Mouse (Mus musculus) forebrain, embryonic 11.5 days (tissue): ENCODE measurements at regions not wholly inside any gene's neighbourhood (a gene's known extent, or its start where the extent isn't known, plus 50 kb on each side); places are given as distances from the start of the nearest gene placed in this dataset.
"Not testable (repeated sequence)": the region's sequence is repeated elsewhere in the genome, so short reads cannot be mapped to it uniquely, and the experiment has no call there.

ENCODE experiments used
- ATAC-seq: fragments of 200-750 bp; cut with Nextera tagmentation; replicated peaks from 2 replicates; pipeline ENCODE4 v1.8.0; 2017; ENCODE audit warnings: moderate TSS enrichment; ENCODE audit not compliant: low FRiP score
- DNase-seq: peaks from one replicate; pipeline ENCODE4 v3.0.0-alpha.2; 2017; ENCODE audit warnings: low spot score
- H3K27ac ChIP-seq: fragments of 300-500 bp; sonication (generic); 2 replicates; pipeline ENCODE4 v1.5.1; 2014; ENCODE audit warnings: low read depth, low read length
- H3K27me3 ChIP-seq: fragments of 300-500 bp; sonication (generic); 2 replicates; pipeline ENCODE4 v1.6.1; 2014; ENCODE audit warnings: mild to moderate bottlenecking, low read length, mixed read lengths; ENCODE audit not compliant: control insufficient read depth, insufficient read depth
- H3K36me3 ChIP-seq: fragments of 300-500 bp; sonication (generic); 2 replicates; pipeline ENCODE4 v1.6.1; 2014; ENCODE audit warnings: mild to moderate bottlenecking, low read length, moderate library complexity, mixed read lengths; ENCODE audit not compliant: control insufficient read depth, insufficient read depth
- H3K4me1 ChIP-seq: fragments of 300-500 bp; sonication (generic); replicated peaks from 2 replicates; pipeline ENCODE4 v1.6.1; 2014; ENCODE audit warnings: low read length, mixed read lengths; ENCODE audit not compliant: control insufficient read depth, insufficient read depth
- H3K4me2 ChIP-seq: fragments of 300-500 bp; sonication (generic); 2 replicates; pipeline ENCODE4 v1.6.1; 2014; ENCODE audit warnings: low read depth, mild to moderate bottlenecking, low read length, moderate library complexity, mixed read lengths; ENCODE audit not compliant: severe bottlenecking
- H3K4me3 ChIP-seq: fragments of 300-500 bp; sonication (generic); 2 replicates; pipeline ENCODE4 v1.5.1; 2014; ENCODE audit warnings: low read depth, low read length
- H3K9ac ChIP-seq: fragments of 300-500 bp; sonication (generic); 2 replicates; pipeline ENCODE4 v1.6.1; 2014; ENCODE audit warnings: low read length
- H3K9me3 ChIP-seq: fragments of 300-500 bp; sonication (generic); 2 replicates; pipeline ENCODE4 v1.6.1; 2016; ENCODE audit warnings: low read length, mixed read lengths; ENCODE audit not compliant: control insufficient read depth
- WGBS: fragments of 180-500 bp; shearing (Covaris S2); extraction: QIAGEN DNeasy Blood & Tissue Kit; methylation state at CpG from one replicate; pipeline ENCODE4 v1.1.7; 2014; 5-methylcytosine and 5-hydroxymethylcytosine counted together

DNA sequence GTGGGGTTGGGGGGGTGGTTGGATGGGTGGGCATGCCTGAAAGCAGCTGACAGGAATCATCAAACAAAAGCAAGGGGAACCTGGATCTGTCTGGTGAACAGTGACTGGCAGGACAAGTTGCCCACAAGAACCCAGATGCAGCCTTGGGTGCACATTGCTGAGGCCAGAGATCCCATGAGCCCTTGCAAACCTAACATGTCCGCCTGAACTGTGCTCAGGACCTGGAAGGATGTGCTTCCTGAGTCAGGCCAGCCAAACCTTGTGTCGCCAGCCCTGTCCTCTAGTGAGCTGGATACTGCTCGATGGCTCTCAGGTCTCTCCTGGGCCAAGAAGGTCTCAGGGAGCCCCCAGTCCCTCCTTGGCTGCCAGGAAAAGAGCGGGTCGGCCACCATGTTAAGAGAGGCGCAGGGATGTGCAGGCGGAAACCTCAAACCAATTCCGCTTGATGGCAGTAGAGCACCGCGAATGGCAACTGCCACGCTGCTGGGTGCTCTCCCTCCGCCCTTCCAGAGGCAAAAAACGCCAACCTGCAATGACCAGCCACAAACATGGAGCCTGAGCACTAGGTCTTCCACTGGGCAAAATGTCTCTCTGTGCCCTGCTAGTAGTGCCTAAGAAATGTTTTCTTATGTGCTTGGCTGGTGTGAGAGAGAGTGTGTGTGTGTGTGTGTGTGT, 140.2 kb downstream of the Pls3 start:
- DNase-seq: peak; percentile 49
- not testable (repeated sequence) for H3K27ac ChIP-seq, ATAC-seq, H3K4me3 ChIP-seq, H3K27me3 ChIP-seq, H3K4me1 ChIP-seq, H3K36me3 ChIP-seq, H3K4me2 ChIP-seq, H3K9ac ChIP-seq, H3K9me3 ChIP-seq
- WGBS: 58% methylated on average over 10 of the region's 13 CpGs

DNA sequence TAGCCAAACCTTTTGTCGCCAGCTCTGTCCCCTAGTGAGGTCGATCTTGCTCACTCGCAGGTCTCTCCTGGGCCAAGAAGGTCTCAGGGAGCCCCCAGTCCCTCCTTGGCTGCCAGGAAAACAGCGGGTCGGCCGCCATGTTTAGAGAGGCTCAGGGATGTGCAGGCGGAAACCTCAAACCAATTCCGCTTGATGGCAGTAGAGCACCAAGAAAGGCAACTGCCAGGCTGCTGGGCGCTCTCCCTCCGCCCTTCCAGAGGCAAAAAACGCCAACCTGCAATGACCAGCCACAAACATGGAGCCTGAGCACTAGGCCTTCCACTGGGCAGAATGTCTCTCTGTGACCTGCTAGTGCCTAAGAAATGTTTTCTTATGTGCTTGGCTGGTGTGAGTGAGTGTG, 141.3 kb downstream of the Pls3 start:
- H3K9me3 ChIP-seq, H3K9ac ChIP-seq, H3K4me1 ChIP-seq, H3K4me2 ChIP-seq, H3K27me3 ChIP-seq, H3K36me3 ChIP-seq, H3K27ac ChIP-seq, H3K4me3 ChIP-seq, ATAC-seq: not testable (repeated sequence)
- 66% methylated on average over 11 of the region's 11 CpGs for WGBS
- DNase-seq: peak; percentile 49

DNA sequence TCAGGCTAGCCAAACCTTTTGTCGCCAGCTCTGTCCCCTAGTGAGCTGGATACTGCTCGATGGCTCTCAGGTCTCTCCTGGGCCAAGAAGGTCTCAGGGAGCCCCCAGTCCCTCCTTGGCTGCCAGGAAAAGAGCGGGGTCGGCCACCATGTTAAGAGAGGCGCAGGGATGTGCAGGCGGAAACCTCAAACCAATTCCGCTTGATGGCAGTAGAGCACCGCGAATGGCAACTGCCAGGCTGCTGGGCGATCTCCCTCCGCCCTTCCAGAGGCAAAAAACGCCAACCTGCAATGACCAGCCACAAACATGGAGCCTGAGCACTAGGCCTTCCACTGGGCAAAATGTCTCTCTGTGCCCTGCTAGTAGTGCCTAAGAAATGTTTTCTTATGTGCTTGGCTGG, 145.2 kb downstream of the Pls3 start:
- H3K27ac ChIP-seq, H3K4me2 ChIP-seq, DNase-seq, H3K36me3 ChIP-seq, ATAC-seq, H3K9ac ChIP-seq, H3K4me1 ChIP-seq, H3K4me3 ChIP-seq, H3K9me3 ChIP-seq, H3K27me3 ChIP-seq: not testable (repeated sequence)
- WGBS: 68% methylated on average over 10 of the region's 12 CpGs

DNA sequence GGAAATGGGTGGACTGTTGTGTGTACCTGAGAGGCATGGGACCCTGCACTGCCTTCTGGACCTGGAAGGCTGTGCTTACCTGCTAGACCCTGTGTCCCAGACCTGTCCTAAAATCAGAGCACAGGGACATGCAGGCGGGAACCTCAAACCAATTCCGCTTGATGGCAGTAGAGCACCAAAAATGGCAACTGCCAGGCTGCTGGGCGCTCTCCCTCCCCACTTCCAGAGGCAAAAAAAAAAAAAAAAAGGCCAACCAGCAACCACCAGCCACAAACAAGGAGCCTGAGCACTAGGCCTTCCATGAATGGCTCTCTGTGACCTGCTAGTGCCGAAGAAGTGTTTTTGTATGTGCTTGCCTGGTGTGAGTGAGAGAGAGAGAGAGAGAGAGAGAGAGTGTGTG, 146.5 kb downstream of the Pls3 start:
- WGBS: 64% methylated on average over 3 of the region's 4 CpGs
- no peak overlapping the region for H3K9ac ChIP-seq
- DNase-seq: peak; percentile 51
- no peak overlapping the region for H3K4me3 ChIP-seq
- H3K27ac ChIP-seq: no peak overlapping the region
- H3K9me3 ChIP-seq: no peaks in the 10 kb centered on the region
- no peaks in the 10 kb centered on the region for H3K4me1 ChIP-seq
- ATAC-seq: no peak
- no peak overlapping the region for H3K4me2 ChIP-seq
- H3K36me3 ChIP-seq: no peaks in the 10 kb centered on the region
- no peaks in the 10 kb centered on the region for H3K27me3 ChIP-seq

DNA sequence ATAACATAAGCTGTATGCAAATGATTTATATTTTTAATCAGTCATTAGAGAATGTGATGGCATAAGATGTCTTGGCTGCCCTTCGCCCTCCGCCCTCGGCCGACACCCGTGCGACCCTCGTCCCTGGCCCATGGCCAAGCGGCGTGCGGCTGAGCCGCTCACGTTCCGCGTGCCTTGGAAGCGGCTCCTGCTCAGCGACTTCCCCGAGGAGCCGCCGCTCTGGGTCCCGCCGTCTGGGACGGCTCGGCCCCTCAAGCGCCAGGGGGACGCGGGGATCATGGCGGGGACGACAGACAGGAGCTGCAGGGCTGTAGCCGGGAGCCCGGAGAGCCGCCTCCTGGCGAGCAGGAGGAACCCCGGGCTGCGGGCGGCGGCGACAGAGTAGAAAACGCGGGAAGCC, 145.5 kb upstream of the Rab39b start:
- H3K4me3 ChIP-seq, H3K4me2 ChIP-seq, H3K27ac ChIP-seq, H3K9ac ChIP-seq, DNase-seq, H3K36me3 ChIP-seq, H3K9me3 ChIP-seq, H3K4me1 ChIP-seq, H3K27me3 ChIP-seq: not testable (repeated sequence)
- WGBS: 78% methylated on average over 22 of the region's 39 CpGs
- 0 out of 2 replicates have a peak, but pooled peaks have one; percentile 61 for ATAC-seq

DNA sequence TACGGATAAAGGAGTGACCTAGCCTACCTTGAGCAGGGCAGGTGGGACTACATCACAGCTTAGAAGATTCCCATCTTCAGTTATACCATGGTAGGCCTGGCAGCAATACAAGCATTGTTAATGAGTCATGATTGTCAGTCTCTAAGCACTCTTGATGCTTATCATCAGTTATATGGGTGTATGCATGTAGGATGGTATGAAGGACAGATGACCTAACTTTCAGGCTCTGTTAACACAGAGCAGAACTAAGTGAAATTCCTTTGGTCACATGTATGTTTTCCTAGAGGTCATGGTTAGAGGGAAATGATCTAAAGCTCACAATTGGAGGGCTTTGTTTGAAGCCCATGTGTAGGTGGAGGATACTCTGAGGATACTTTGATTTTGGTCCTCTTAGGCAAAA, 121.9 kb upstream of the Rab39b start:
- no peaks in the 10 kb centered on the region for H3K27me3 ChIP-seq
- 26% methylated on average over 1 of the region's 1 CpGs for WGBS
- DNase-seq: no peak
- no peak overlapping the region for H3K27ac ChIP-seq
- H3K9ac ChIP-seq: no peak overlapping the region
- H3K4me1 ChIP-seq: no peaks in the 10 kb centered on the region
- no peak overlapping the region for H3K4me3 ChIP-seq
- ATAC-seq: no peak
- no peak overlapping the region for H3K4me2 ChIP-seq
- H3K36me3 ChIP-seq: no peaks in the 10 kb centered on the region
- peaks cover 4% of the 10 kb centered on the region for H3K9me3 ChIP-seq

DNA sequence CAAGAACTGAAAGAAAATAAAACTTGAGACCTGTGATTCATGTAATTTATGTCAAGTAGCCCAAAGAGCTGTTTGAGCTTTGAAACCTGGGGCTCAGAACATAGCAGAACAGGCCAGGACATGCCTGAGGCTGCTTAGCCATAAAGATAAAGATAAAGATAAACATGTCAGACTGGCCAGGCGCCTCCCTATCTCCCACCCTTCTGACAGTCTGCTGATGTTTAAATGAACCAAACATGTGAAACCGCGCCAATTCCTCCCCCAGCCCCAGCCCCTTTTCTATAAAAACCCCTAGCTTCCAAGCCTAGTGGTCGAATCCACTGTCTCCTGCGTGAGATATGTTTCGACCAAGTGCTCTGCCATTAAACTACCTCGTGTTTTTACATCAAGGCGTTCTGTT, 97.2 kb upstream of the Rab39b start:
- not testable (repeated sequence) for H3K4me2 ChIP-seq, H3K4me1 ChIP-seq, H3K4me3 ChIP-seq, H3K9ac ChIP-seq, H3K27me3 ChIP-seq, H3K9me3 ChIP-seq, H3K36me3 ChIP-seq, H3K27ac ChIP-seq, DNase-seq, ATAC-seq
- WGBS: 91% methylated on average over 8 of the region's 8 CpGs

DNA sequence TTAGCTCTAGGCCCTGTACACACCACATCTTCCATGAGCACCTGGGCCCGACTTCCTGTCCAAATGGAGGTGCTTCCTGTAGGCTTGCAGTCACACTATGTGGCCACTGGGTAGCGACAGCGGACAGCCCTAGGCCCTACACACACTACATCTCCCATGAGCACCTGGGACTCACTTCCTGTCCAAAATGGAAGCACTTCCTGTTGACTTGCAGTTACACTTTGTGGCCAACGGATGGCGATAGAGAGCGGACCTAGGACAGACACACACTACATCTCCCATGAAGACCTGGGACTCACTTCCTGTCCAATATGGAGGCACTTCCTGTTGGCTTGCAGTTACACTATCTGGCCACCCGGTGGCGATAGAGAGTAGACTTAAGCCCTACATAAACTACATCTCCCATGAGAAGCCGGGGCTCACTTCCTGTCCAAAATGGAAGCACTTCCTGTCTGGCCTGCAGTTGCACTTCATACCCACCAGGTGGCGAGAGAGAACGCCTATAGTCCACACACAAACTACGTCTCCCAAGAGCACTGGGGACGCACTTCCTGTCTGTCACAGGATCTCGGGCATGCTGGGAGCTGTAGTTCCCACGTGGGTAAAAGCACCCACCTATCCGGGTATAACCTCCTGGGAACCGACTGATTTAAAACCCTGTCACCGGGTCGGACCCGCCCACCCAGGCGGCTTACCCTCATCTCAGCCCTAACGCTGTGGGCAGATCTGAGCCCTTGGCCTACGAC, 96.1 kb upstream of the Rab39b start:
- H3K9me3 ChIP-seq: no peaks in the 10 kb centered on the region
- H3K27me3 ChIP-seq: no peaks in the 10 kb centered on the region
- H3K4me1 ChIP-seq: no peaks in the 10 kb centered on the region
- H3K36me3 ChIP-seq: no peaks in the 10 kb centered on the region
- H3K27ac ChIP-seq: no peak overlapping the region
- DNase-seq: peak; percentile 93
- 0 out of 2 replicates have a peak overlapping the region, but pooled peaks have one; percentile 10 for H3K4me3 ChIP-seq
- no peak overlapping the region for H3K9ac ChIP-seq
- peak; percentile 97 for ATAC-seq
- 12% methylated on average over 23 of the region's 23 CpGs for WGBS
- peak overlapping the region; percentile 24; the same call in 1 of the 2 replicates for H3K4me2 ChIP-seq

DNA sequence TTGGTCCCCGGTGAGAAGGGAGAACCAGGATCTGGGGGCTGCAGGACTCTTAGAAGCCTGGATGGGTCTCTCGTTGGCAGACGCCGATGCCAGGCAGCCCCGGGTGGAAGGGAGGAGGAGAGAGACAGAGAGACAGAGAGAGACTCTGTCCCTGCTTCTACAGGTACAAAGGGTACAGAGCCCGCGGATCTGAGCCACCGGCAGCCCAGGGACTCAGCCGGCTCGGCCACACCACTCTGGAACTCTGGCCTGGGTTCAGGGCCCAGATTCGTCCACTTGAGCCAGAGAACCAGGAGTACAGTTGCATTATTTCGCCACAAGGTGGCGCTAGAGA, 95.5 kb upstream of the Rab39b start:
- WGBS: 51% methylated on average over 13 of the region's 13 CpGs
- H3K4me3 ChIP-seq: no peak overlapping the region
- H3K9me3 ChIP-seq: no peaks in the 10 kb centered on the region
- no peak overlapping the region for H3K27ac ChIP-seq
- no peak overlapping the region for H3K9ac ChIP-seq
- no peaks in the 10 kb centered on the region for H3K4me1 ChIP-seq
- DNase-seq (no peak), ATAC-seq (no peak)
- H3K4me2 ChIP-seq: peak overlapping the region; percentile 27; the same call in 1 of the 2 replicates
- H3K27me3 ChIP-seq: no peaks in the 10 kb centered on the region
- no peaks in the 10 kb centered on the region for H3K36me3 ChIP-seq
